Mouse (Mus musculus) intestine, postnatal 0 days (tissue): ENCODE measurements around the gene Asic3. TPM values are rescaled to one million over a fixed set of nuclear protein-coding genes. Genes with fewer than 3 reads are reported as not detected.

Source experiments
- ATAC-seq: fragments of 200-750 bp; cut with Nextera tagmentation; 2 replicates; pipeline ENCODE4 v1.8.0; 2017; ENCODE audit warnings: mild to moderate bottlenecking, moderate TSS enrichment, moderate library complexity
- H3K27ac ChIP-seq: fragments of 300-500 bp; sonication (generic); 2 replicates; pipeline ENCODE4 v1.5.1; 2014; ENCODE audit warnings: mild to moderate bottlenecking, low read depth, low read length, moderate library complexity
- H3K27me3 ChIP-seq: fragments of 300-500 bp; sonication (generic); replicated peaks from 2 replicates; pipeline ENCODE4 v1.6.1; 2014; ENCODE audit warnings: low read length, mixed read lengths; ENCODE audit not compliant: control insufficient read depth, insufficient read depth
- H3K36me3 ChIP-seq: fragments of 300-500 bp; sonication (generic); 2 replicates; pipeline ENCODE4 v1.6.1; 2014; ENCODE audit warnings: mild to moderate bottlenecking, moderate library complexity; ENCODE audit not compliant: control insufficient read depth, insufficient read depth
- H3K4me1 ChIP-seq: fragments of 300-500 bp; sonication (generic); replicated peaks from 2 replicates; pipeline ENCODE4 v1.6.1; 2014; ENCODE audit warnings: antibody characterized with exemption, low read length, mixed read lengths; ENCODE audit not compliant: control insufficient read depth, insufficient read depth
- H3K4me2 ChIP-seq: fragments of 300-500 bp; sonication (generic); replicated peaks from 2 replicates; pipeline ENCODE4 v1.6.1; 2014; ENCODE audit warnings: low read depth, mild to moderate bottlenecking, moderate library complexity
- H3K4me3 ChIP-seq: fragments of 300-500 bp; sonication (generic); 2 replicates; pipeline ENCODE4 v1.5.1; 2014; ENCODE audit warnings: low read depth, low read length
- H3K9ac ChIP-seq: fragments of 300-500 bp; sonication (generic); 2 replicates; pipeline ENCODE4 v1.6.1; 2014; ENCODE audit warnings: mild to moderate bottlenecking, low read depth, low read length
- H3K9me3 ChIP-seq: fragments of 300-500 bp; sonication (generic); 2 replicates; pipeline ENCODE4 v1.6.1; 2016; ENCODE audit warnings: mixed run types; ENCODE audit not compliant: control insufficient read depth
- CTCF ChIP-seq: sonication (generic); IDR thresholded peaks from 2 replicates; pipeline ENCODE4 v1.5.1; 2016; ENCODE audit warnings: low read depth, mild to moderate bottlenecking, control low read depth, antibody characterized with exemption, moderate library complexity
- WGBS: fragments of 180-500 bp; shearing (Covaris S2); extraction: QIAGEN DNeasy Blood & Tissue Kit; methylation state at CpG from one replicate; pipeline ENCODE4 v1.1.7; 2014; 5-methylcytosine and 5-hydroxymethylcytosine counted together
- polyA plus RNA-seq: library from polyadenylated mRNA; unstranded; fragments of >200 nt; fragmentation: Nextera tagmentation; extraction: Ambion mirVana; gene quantifications from 2 replicates; pipeline ENCODE4 v1.2.1, GENCODE M21; 2015

Asic3 gene
- polyA plus RNA-seq, 1 experiment from 2014 or later: 0.08 TPM

GRCm38 (mm10) chr5:24453283-24453984 lies 40.2 kb downstream of the Asic3 start:
- no peak for ATAC-seq
- WGBS: 30% methylated on average over 5 of the region's 5 CpGs
- H3K27ac ChIP-seq: no peak overlapping the region

DNA sequence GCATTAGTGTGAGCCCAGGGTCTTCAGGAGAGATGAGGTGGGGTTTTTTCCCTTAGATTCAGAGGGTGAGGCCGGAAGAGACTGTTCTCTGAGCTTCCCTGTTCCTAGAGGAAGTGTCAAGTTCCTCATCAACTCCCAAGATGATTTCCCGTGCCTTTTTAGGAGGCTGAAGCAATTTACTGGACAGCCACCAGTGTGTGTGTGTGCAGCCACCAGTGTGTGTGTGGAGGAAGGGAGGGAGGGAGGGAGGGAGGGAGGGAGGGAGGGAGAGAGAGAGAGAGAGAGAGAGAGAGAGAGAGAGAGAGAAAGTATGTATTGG lies 40.8 kb downstream of the Asic3 start:
- H3K27ac ChIP-seq: no peak overlapping the region
- H3K4me3 ChIP-seq: no peak overlapping the region
- no peak for ATAC-seq
- H3K9ac ChIP-seq: no peak overlapping the region
- no peaks in the 10 kb centered on the region for H3K9me3 ChIP-seq
- H3K4me2 ChIP-seq: peak overlapping the region; percentile 99
- H3K4me1 ChIP-seq: 0 out of 2 replicates have a peak, but pooled peaks cover 5% of the 10 kb centered on the region
- H3K36me3 ChIP-seq: peaks cover 11% of the 10 kb centered on the region; the same call in 1 of the 2 replicates
- no peaks in the 10 kb centered on the region for H3K27me3 ChIP-seq
- no peak for TF ChIP-seq CTCF
- WGBS: 27% methylated on average over 2 of the region's 2 CpGs

More at GRCm38 (mm10) chr5:24453283-24453984, 40.2 kb downstream of the Asic3 start:
- Histone ChIP-seq H3K36me3 (peaks cover 6% of the 10 kb centered on the region; the same call in 1 of the 2 replicates), H3K4me2 (peak overlapping the region; percentile 99), H3K9me3 (no peaks in the 10 kb centered on the region), H3K4me3 (peak overlapping the region; percentile 72), H3K27me3 (no peaks in the 10 kb centered on the region), H3K4me1 (0 out of 2 replicates have a peak, but pooled peaks cover 5% of the 10 kb centered on the region), H3K9ac (no peak overlapping the region)
- TF ChIP-seq CTCF: no peak

- Histone ChIP-seq H3K9me3 (no peaks in the 10 kb centered on the region), H3K27me3 (no peaks in the 10 kb centered on the region), H3K9ac (no peak overlapping the region), H3K4me1 (0 out of 2 replicates have a peak, but pooled peaks cover 5% of the 10 kb centered on the region), H3K36me3 (peaks cover 15% of the 10 kb centered on the region; the same call in 1 of the 2 replicates), H3K27ac (0 out of 2 replicates have a peak overlapping the region, but pooled peaks have one; percentile 23), H3K4me3 (no peak overlapping the region), H3K4me2 (no peak overlapping the region)
- TF ChIP-seq CTCF: no peak
- 72% methylated on average over 3 of the region's 3 CpGs for WGBS
- ATAC-seq: no peak
Observed at GRCm38 (mm10) chr5:24455076-24455475, 41.9 kb downstream of the Asic3 start.

GRCm38 (mm10) chr5:24455613-24456012 lies 42.4 kb downstream of the Asic3 start:
- Histone ChIP-seq H3K36me3 (peaks cover 15% of the 10 kb centered on the region; the same call in 1 of the 2 replicates), H3K9me3 (no peaks in the 10 kb centered on the region), H3K4me3 (no peak overlapping the region), H3K9ac (no peak overlapping the region), H3K4me2 (no peak overlapping the region), H3K4me1 (0 out of 2 replicates have a peak, but pooled peaks cover 5% of the 10 kb centered on the region), H3K27me3 (no peaks in the 10 kb centered on the region), H3K27ac (0 out of 2 replicates have a peak overlapping the region, but pooled peaks have one; percentile 23)
- TF ChIP-seq CTCF: no peak
- 65% methylated on average over 7 of the region's 7 CpGs for WGBS
- ATAC-seq: no peak

- Histone ChIP-seq H3K9me3 (no peaks in the 10 kb centered on the region), H3K4me2 (no peak overlapping the region), H3K9ac (no peak overlapping the region), H3K27ac (no peak overlapping the region), H3K4me3 (no peak overlapping the region), H3K27me3 (no peaks in the 10 kb centered on the region), H3K4me1 (no peaks in the 10 kb centered on the region), H3K36me3 (peaks cover 4% of the 10 kb centered on the region; the same call in 1 of the 2 replicates)
- WGBS: 68% methylated on average over 12 of the region's 12 CpGs
- no peak for TF ChIP-seq CTCF
- no peak for ATAC-seq
Observed at GRCm38 (mm10) chr5:24466762-24467161, 53.6 kb downstream of the Asic3 start.

Other genes with a start within 250 kb of the Asic3 start
- gene Nupl2, start 248.4 kb upstream of the Asic3 start, polyA plus RNA-seq: 4.7 and 6.6 TPM in 2 replicates
- 3.0 and 3.1 TPM in 2 replicates for gene Kcnh2, start 61.8 kb upstream of the Asic3 start, polyA plus RNA-seq
- 3.5 and 3.7 TPM in 2 replicates for gene Nos3, start 48.6 kb upstream of the Asic3 start, polyA plus RNA-seq
- gene Atg9b, start 21.2 kb upstream of the Asic3 start, polyA plus RNA-seq: 0.42 and 0.61 TPM in 2 replicates
- gene Abcb8, start 19.7 kb upstream of the Asic3 start, polyA plus RNA-seq: 40.4 and 40.9 TPM in 2 replicates
- gene Cdk5, start 10.1 kb downstream of the Asic3 start, polyA plus RNA-seq: 28.4 and 29.9 TPM in 2 replicates
- 29.9 and 30.1 TPM in 2 replicates for gene Slc4a2, start 10.4 kb downstream of the Asic3 start, polyA plus RNA-seq
- 66.8 and 67.0 TPM in 2 replicates for gene Fastk, start 31.9 kb downstream of the Asic3 start, polyA plus RNA-seq
- gene Tmub1, start 34.5 kb downstream of the Asic3 start, polyA plus RNA-seq: 27.5 and 28.8 TPM in 2 replicates
- gene Agap3, start 38.8 kb downstream of the Asic3 start, polyA plus RNA-seq: 14.9 and 16.6 TPM in 2 replicates
- not detected in 2 replicates for gene Gbx1, start 113.8 kb downstream of the Asic3 start, polyA plus RNA-seq
- gene Asb10, start 127.6 kb downstream of the Asic3 start, polyA plus RNA-seq: 0.09 and 0.18 TPM in 2 replicates
- gene 4931409K22Rik, start 143.4 kb downstream of the Asic3 start, polyA plus RNA-seq: not detected in 2 replicates
- 40.1 and 40.5 TPM in 2 replicates for gene Abcf2, start 164.1 kb downstream of the Asic3 start, polyA plus RNA-seq
- gene Chpf2, start 173.3 kb downstream of the Asic3 start, polyA plus RNA-seq: 23.5 and 24.4 TPM in 2 replicates
- gene Smarcd3, start 211.0 kb downstream of the Asic3 start, polyA plus RNA-seq: 6.6 and 6.8 TPM in 2 replicates